Comparison of ENCODE assay signal across 35 mouse cellular contexts in the genomic region with DNA sequence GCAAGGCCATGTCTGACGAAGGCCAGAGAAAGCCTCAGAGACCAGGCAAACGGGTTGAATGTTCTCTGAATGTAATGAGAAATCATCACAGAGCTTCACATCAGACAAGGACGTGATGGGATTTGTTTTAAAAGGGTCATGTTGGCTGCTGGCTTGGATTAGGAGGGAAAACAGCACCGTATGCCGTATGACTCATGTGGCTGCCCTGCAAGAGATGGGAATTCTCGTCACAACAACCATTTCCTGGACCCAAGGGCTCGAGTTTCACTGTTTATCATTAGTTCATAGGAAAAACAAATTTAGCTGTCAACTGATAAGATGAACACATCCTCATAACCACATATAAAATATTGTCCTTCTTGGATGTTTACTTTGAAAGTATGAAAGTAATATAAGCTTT.
"Had no signal": no experiment of that assay in that cellular context is flagged by ENCODE, and none has a peak within 500 bp of the region (broad histone marks: within the 10 kb centered on the region; RNA-seq: fewer than 3 reads in every experiment).

No protein-coding gene starts in this region.

- H3K27ac ChIP-seq: heart, embryonic 10.5 days; heart, embryonic 13.5 days; heart, embryonic 15.5 days; hindbrain, embryonic 10.5 days; hindbrain, embryonic 12.5 days; hindbrain, embryonic 13.5 days; hindbrain, embryonic 14.5 days; hindbrain, embryonic 15.5 days; hindbrain, postnatal 0 days; intestine, embryonic 15.5 days; kidney, embryonic 15.5 days; kidney, postnatal 0 days; layer of hippocampus, adult 2 months; left cerebral cortex, adult 2 months had no signal

- ATAC-seq: hindbrain, embryonic 16.5 days; hindbrain, postnatal 0 days; inflammation-experienced regulatory T-cells, adult 6 months; intestine, embryonic 15.5 days; intestine, embryonic 16.5 days; intestine, postnatal 0 days had no signal

- H3K36me3 ChIP-seq: heart, embryonic 10.5 days; heart, embryonic 12.5 days; heart, embryonic 15.5 days; hindbrain, embryonic 10.5 days; hindbrain, embryonic 12.5 days; hindbrain, embryonic 13.5 days; hindbrain, embryonic 15.5 days; intestine, embryonic 15.5 days; kidney, embryonic 15.5 days had no signal

- H3K4me2 ChIP-seq: heart, embryonic 11.5 days; heart, embryonic 12.5 days; heart, embryonic 13.5 days; heart, embryonic 15.5 days; hindbrain, embryonic 12.5 days; hindbrain, embryonic 13.5 days; hindbrain, embryonic 14.5 days; hindbrain, embryonic 15.5 days; intestine, embryonic 15.5 days; kidney, embryonic 15.5 days had no signal

- H3K27me3 ChIP-seq: heart, embryonic 12.5 days; heart, embryonic 13.5 days; heart, embryonic 15.5 days; hindbrain, embryonic 12.5 days; hindbrain, embryonic 13.5 days; hindbrain, embryonic 15.5 days; intestine, embryonic 15.5 days; kidney, embryonic 15.5 days had no signal

- H3K9ac ChIP-seq: heart, embryonic 12.5 days; heart, embryonic 13.5 days; heart, embryonic 15.5 days; hindbrain, embryonic 12.5 days; hindbrain, embryonic 13.5 days; hindbrain, embryonic 14.5 days; hindbrain, embryonic 15.5 days; intestine, embryonic 15.5 days; kidney, embryonic 15.5 days had no signal

- H3K4me3 ChIP-seq: heart, embryonic 10.5 days; heart, embryonic 12.5 days; heart, embryonic 13.5 days; heart, embryonic 15.5 days; hindbrain, embryonic 10.5 days; hindbrain, embryonic 12.5 days; hindbrain, embryonic 13.5 days; hindbrain, embryonic 15.5 days; intestine, embryonic 15.5 days; kidney, embryonic 15.5 days; layer of hippocampus, adult 2 months; left cerebral cortex, adult 2 months had no signal

- H3K4me1 ChIP-seq: heart, embryonic 10.5 days; heart, embryonic 12.5 days; heart, embryonic 13.5 days; heart, embryonic 15.5 days; hindbrain, embryonic 10.5 days; hindbrain, embryonic 12.5 days; hindbrain, embryonic 13.5 days; hindbrain, embryonic 15.5 days; intestine, embryonic 15.5 days; kidney, embryonic 15.5 days had no signal

- DNase-seq: heart, postnatal 10 days; heart, postnatal 14 days; heart, postnatal 36 days; heart, postnatal 4 days; kidney, adult 11 months; kidney, adult 18-20 months; kidney, adult 2 months; kidney, adult 8-10 months; kidney, adult 9 months; kidney, postnatal 10 days; kidney, postnatal 14 days; kidney, postnatal 36 days; kidney, postnatal 4 days; layer of hippocampus, adult 9-11 months; layer of hippocampus, postnatal 36 days had no signal

- H3K9me3 ChIP-seq: heart, embryonic 10.5 days; heart, embryonic 12.5 days; heart, embryonic 15.5 days; hindbrain, embryonic 10.5 days; hindbrain, embryonic 12.5 days; hindbrain, embryonic 13.5 days; hindbrain, embryonic 15.5 days; intestine, embryonic 15.5 days; kidney, embryonic 15.5 days had no signal
